Comparison of ENCODE assay signal across 8 mouse cellular contexts in the genomic region with DNA sequence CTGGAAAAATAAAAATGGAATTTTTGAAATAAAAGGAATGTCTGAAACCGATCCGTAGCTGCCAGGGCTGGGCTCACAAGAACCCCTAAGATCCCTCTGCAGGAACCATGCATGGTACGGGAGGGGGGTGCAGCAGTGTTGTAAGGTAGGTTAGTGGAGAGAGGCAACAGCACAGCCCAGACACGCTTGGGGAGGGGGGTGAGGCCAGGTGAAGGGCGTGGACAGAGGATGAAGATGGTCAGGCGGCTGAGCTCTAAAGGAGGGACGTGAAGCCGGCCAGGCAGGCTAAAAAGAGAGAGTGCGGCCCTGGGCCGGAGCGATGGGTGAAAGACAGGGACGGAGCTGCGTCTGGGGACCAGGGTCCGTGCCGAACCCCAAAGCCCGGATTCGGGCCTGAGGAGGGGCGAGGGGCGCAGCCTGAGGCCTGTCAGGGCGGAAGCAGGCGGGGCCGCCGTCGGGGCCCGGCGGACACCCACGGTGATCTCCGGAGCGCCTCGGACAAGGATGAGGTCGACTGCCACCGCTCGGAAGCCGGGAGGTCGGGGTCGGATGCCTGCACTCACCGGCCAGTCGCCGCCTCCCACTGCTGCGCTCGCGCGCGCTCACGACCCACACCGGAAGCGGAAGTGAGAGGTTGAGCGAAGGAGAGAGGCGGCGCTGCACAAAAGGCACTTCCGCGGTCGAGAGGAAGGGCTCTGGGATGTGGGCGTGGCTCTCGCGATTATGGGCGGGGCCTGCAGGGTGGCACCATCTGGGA. TPM values are rescaled to one million over a fixed set of nuclear protein-coding genes. Genes with fewer than 3 reads are reported as not detected.
DNase-seq lines count a peak whose midpoint lies in the region; ATAC-seq lines count a peak whose summit lies in the region.

Gene Clasrp, minus strand, starts transcription at position 638 of the 757 bp plus-strand sequence.

- 1% methylated on average over 44 of the region's 57 CpGs for WGBS in hindbrain, embryonic 11.5 days

- peak within 1 kb of the TSS; percentile 93 for H3K4me2 ChIP-seq in hindbrain, embryonic 11.5 days (replicated peaks; ENCODE audit: low read depth, low read length)

- no peaks in the 10 kb centered on the region for H3K36me3 ChIP-seq in hindbrain, embryonic 11.5 days (ENCODE audit: control insufficient read depth, insufficient read depth, low read length)

- peak within 1 kb of the TSS; percentile 67 for H3K27ac ChIP-seq in hindbrain, embryonic 11.5 days (ENCODE audit: low read depth, low read length)

- peak; percentile 85 for DNase-seq in MN1 (ENCODE audit: low spot score)
- peak; percentile 95 for DNase-seq in cerebellum, adult 9-10 months
- DNase-seq in frontal cortex, adult 2 months (ENCODE audit: extremely low spot score in 1 of 2, low spot score in 1 of 2): peak; percentile 88 to 96
- peak; percentile 97 for DNase-seq in hindbrain, embryonic 11.5 days (ENCODE audit: low spot score)
- peak; percentile 96 for DNase-seq in layer of hippocampus, postnatal 10 days (ENCODE audit: low spot score in 2 of 2)
- peak; percentile 99 for DNase-seq in lung, postnatal 10 days
- peak; percentile 95 for DNase-seq in ovary, postnatal 36 days (ENCODE audit: low spot score)
- peak; percentile 97 for DNase-seq in thymus, postnatal 25 days

- H3K4me3 ChIP-seq in hindbrain, embryonic 11.5 days (ENCODE audit: low read depth, low read length): peak within 1 kb of the TSS; percentile 99

- peaks cover 6% of the 10 kb centered on the region for H3K4me1 ChIP-seq in hindbrain, embryonic 11.5 days (replicated peaks; ENCODE audit: control insufficient read depth, insufficient read depth, low read length)

- H3K27me3 ChIP-seq in hindbrain, embryonic 11.5 days (ENCODE audit: control insufficient read depth, insufficient read depth, low read length): no peaks in the 10 kb centered on the region

- H3K9me3 ChIP-seq in hindbrain, embryonic 11.5 days (ENCODE audit: control insufficient read depth, low read length): no peaks in the 10 kb centered on the region

- peak; percentile 93 for ATAC-seq in hindbrain, embryonic 11.5 days (ENCODE audit: low FRiP score)

- H3K9ac ChIP-seq in hindbrain, embryonic 11.5 days (ENCODE audit: low read depth, low read length): peak within 1 kb of the TSS; percentile 93

RNA-seq across cellular contexts. Expression of gene Clasrp, which starts in this region (rescaled TPM):
- 152 and 164 TPM in 2 replicates for polyA plus RNA-seq in frontal cortex, adult 2 months (2012; rRNA removed)
- polyA plus RNA-seq in hindbrain, embryonic 11.5 days (2014; fragmentation: Nextera tagmentation; extraction: Ambion mirVana): 49.8 and 50.5 TPM in 2 replicates
- 10 to 100 TPM; 86.8 to 98.8 TPM for total RNA-seq in layer of hippocampus, postnatal 10 days (2021)

Comparison
In these comparisons a context has a peak if more than half of its experiments do, and no peak if none do; other contexts are left out.
1. Peak in every context shown above with its lines: DNase-seq, ATAC-seq, H3K4me3 ChIP-seq and H3K27ac ChIP-seq.